Mouse (Mus musculus): ENCODE data around the gene Kif15. TPM values are rescaled to one million over a fixed set of nuclear protein-coding genes. Genes with fewer than 3 reads are reported as not detected.

Kif15 gene
- 59.3 and 60.1 TPM in 2 replicates for polyA plus RNA-seq (2015; fragmentation: Nextera tagmentation; extraction: Ambion mirVana)

DNA sequence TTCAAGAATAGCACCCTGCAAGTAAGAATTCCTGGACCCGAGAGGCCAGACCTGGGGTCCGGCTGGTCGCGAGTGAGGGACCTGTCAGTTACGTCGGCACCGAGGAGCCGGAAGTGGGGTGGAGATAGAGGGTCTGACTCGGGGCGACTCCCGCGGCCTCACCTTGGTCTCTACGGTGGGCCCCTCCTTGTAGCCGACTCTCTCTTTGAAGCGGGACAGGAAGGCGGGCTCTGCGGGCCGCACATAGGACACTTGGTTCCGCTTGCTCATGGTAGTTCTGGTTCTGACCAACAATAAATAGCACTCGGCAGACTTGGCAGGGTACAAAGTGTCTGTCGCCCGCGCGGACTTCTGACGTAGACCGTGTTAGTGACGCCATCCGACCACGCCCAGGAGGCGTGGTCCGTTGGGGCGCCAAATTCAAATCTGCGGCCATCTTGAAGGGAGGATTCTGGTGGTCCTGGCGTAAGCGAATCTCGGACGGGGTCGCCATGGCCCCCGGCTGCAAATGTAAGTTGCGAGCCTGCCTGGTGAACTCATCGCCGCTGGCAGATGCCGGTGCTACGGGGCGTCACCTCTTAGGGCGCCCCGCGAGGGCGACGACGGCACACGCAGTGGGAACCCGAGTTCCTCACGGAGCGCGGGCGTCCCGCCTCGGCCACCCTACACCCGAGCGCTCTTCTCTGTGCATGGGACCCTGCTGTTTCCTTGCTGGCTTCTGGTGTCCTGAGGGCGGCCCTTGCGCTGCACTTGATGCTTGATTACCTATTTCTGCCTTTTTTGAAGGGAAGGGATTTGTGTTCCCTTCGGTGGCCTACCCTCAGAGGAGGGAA, at the start of gene Kif15, which contains the start of gene 1110059G10Rik:
Kif15 (plus strand) TSS at position 404 of the 833 bp plus-strand sequence.
1110059G10Rik (minus strand) TSS at position 358 of the 833 bp plus-strand sequence.
- H3K4me2 ChIP-seq = peak within 1 kb of the TSS; percentile 64
- peaks cover 24% of the 10 kb centered on the region for H3K36me3 ChIP-seq
- no peaks in the 10 kb centered on the region for H3K9me3 ChIP-seq (replicated peaks)
- peak within 1 kb of the TSS; percentile 70 for H3K4me3 ChIP-seq (replicated peaks)
- peak; percentile 97 for ATAC-seq (replicated peaks; ENCODE audit: low FRiP score)
- H3K4me1 ChIP-seq = peaks cover 13% of the 10 kb centered on the region
- no peaks in the 10 kb centered on the region for H3K27me3 ChIP-seq
- WGBS = under 1% methylated on average over 64 of the region's 64 CpGs
- H3K27ac ChIP-seq = peak within 1 kb of the TSS; percentile 75
- peak within 1 kb of the TSS; percentile 72 for H3K9ac ChIP-seq

- Histone ChIP-seq H3K36me3 (peaks cover 3% of the 10 kb centered on the region), H3K9ac (no peak overlapping the region), H3K9me3 (replicated peaks) (0 out of 2 replicates have a peak, but pooled peaks cover under 1% of the 10 kb centered on the region), H3K4me2 (no peak overlapping the region), H3K4me1 (peaks cover 10% of the 10 kb centered on the region), H3K27me3 (no peaks in the 10 kb centered on the region), H3K4me3 (replicated peaks) (no peak overlapping the region), H3K27ac (no peak overlapping the region)
- 99% methylated on average over 2 of the region's 2 CpGs for WGBS
- no peak for ATAC-seq (replicated peaks; ENCODE audit: low FRiP score)
Measured at GRCm38 (mm10) chr9:122901047-122901446, 49.8 kb upstream of the Kif15 start.

DNA sequence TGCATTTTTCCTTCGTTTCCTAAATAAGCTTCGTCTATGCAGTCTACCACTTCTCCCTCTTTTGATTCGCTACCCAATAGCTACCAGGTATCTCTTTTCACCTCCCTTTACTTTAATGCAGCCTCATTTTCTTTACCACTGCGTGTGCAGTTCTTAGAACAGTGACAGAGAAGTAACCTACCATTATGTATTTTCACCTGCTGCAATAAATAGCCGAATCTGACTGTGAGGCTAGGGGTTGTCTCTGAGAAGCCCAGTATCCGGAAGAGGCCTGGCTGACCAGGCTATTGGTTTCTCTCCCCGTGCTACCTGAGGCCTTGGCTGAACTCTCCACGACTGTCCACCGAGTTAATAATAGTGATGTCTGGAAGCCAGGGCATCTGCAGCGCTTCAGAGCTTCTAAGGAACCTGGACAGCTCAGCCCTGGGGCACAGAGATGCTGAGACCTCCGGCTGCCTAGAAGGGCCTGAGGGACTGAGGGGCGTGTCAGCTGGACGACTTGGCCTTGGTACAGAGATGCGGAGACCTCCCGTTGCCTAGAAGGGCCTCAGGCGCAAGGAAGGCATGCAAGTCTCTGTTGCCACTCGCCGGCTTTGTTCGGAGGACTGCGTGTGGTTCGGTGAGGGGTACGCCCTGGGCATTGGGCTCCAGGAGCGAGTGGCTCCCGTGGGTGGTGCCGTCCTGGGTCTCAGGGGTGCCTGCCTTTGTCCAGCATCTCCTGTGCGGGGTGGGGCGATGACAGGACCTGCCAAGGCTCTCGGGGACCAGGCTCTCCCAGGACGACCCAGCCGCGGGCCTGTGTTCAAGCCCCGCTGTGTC, 47.9 kb upstream of the Kif15 start:
- H3K9me3 ChIP-seq (replicated peaks) = 0 out of 2 replicates have a peak, but pooled peaks cover 4% of the 10 kb centered on the region
- H3K36me3 ChIP-seq = peaks cover 11% of the 10 kb centered on the region
- H3K4me1 ChIP-seq = peaks cover 10% of the 10 kb centered on the region
- no peak overlapping the region for H3K27ac ChIP-seq
- H3K4me3 ChIP-seq (replicated peaks) = peak overlapping the region; percentile 70
- H3K27me3 ChIP-seq = no peaks in the 10 kb centered on the region
- peak overlapping the region; percentile 85 for H3K4me2 ChIP-seq
- peak overlapping the region; percentile 76 for H3K9ac ChIP-seq
- WGBS = 13% methylated on average over 32 of the region's 32 CpGs
- peak; percentile 99 for ATAC-seq (replicated peaks; ENCODE audit: low FRiP score)

- H3K27ac ChIP-seq = no peak overlapping the region
- no peak for ATAC-seq (replicated peaks; ENCODE audit: low FRiP score)
- peak overlapping the region; percentile 98; the same call in 1 of the 2 replicates for H3K9ac ChIP-seq
- peaks cover 17% of the 10 kb centered on the region; the same call in 1 of the 2 replicates for H3K27me3 ChIP-seq
- H3K4me1 ChIP-seq = peaks cover 4% of the 10 kb centered on the region
- no peaks in the 10 kb centered on the region for H3K9me3 ChIP-seq (replicated peaks)
- peaks cover 28% of the 10 kb centered on the region for H3K36me3 ChIP-seq
- peak overlapping the region; percentile 66 for H3K4me2 ChIP-seq
- WGBS = 22% methylated on average over 3 of the region's 3 CpGs
- H3K4me3 ChIP-seq (replicated peaks) = peak overlapping the region; percentile 91
Measured at GRCm38 (mm10) chr9:122922436-122922835, 28.4 kb upstream of the Kif15 start.

GRCm38 (mm10) chr9:122922936-122923381, 27.9 kb upstream of the Kif15 start, which contains the start of gene Zfp105:
Gene Zfp105, plus strand, starts transcription at chr9:122923072.
- WGBS = under 1% methylated on average over 43 of the region's 43 CpGs
- no peaks in the 10 kb centered on the region for H3K9me3 ChIP-seq (replicated peaks)

DNA sequence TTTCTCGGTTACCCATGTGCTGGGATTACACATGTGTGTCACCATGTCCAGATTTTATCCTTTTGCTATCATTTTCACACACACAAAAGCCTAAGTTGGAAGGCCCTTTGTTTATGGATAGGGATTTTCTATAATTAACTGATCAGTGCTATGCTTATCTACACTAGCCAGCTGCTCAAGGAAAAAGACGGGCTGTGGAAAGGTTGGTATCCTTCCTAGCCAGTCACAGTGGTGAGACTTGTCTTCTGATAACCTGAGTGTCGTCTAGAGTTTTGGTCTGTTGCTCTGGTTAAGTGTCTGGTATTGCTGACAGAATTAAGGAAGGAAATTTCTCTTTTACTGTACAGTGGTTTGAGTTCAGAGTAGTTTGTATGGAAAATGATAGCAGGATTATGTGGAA, 21.9 kb upstream of the Kif15 start:
- Histone ChIP-seq H3K4me1 (peaks cover under 1% of the 10 kb centered on the region), H3K9me3 (replicated peaks) (0 out of 2 replicates have a peak, but pooled peaks cover 5% of the 10 kb centered on the region), H3K9ac (no peak overlapping the region), H3K36me3 (peaks cover 80% of the 10 kb centered on the region), H3K4me3 (replicated peaks) (no peak overlapping the region), H3K4me2 (no peak overlapping the region), H3K27ac (no peak overlapping the region), H3K27me3 (no peaks in the 10 kb centered on the region)
- ATAC-seq (replicated peaks; ENCODE audit: low FRiP score) = no peak
- 92% methylated on average over 3 of the region's 3 CpGs for WGBS

More at GRCm38 (mm10) chr9:122922936-122923381, 27.9 kb upstream of the Kif15 start, which contains the start of gene Zfp105:
- Histone ChIP-seq H3K27me3 (peaks cover 17% of the 10 kb centered on the region; the same call in 1 of the 2 replicates), H3K9ac (peak within 1 kb of the TSS; percentile 98), H3K36me3 (peaks cover 33% of the 10 kb centered on the region), H3K4me2 (peak within 1 kb of the TSS; percentile 66), H3K4me1 (peaks cover 4% of the 10 kb centered on the region), H3K4me3 (replicated peaks) (peak within 1 kb of the TSS; percentile 91), H3K27ac (peak within 1 kb of the TSS; percentile 84)
- ATAC-seq (replicated peaks; ENCODE audit: low FRiP score) = peak; percentile 98

GRCm38 (mm10) chr9:122998406-122999192, 47.8 kb downstream of the Kif15 start:
- Histone ChIP-seq H3K27me3 (no peaks in the 10 kb centered on the region), H3K27ac (no peak overlapping the region), H3K9me3 (replicated peaks) (no peaks in the 10 kb centered on the region), H3K9ac (no peak overlapping the region), H3K4me1 (no peaks in the 10 kb centered on the region), H3K4me2 (no peak overlapping the region), H3K36me3 (peaks cover 90% of the 10 kb centered on the region), H3K4me3 (replicated peaks) (no peak overlapping the region)
- ATAC-seq (replicated peaks; ENCODE audit: low FRiP score) = no peak
- WGBS = 93% methylated on average over 10 of the region's 10 CpGs

DNA sequence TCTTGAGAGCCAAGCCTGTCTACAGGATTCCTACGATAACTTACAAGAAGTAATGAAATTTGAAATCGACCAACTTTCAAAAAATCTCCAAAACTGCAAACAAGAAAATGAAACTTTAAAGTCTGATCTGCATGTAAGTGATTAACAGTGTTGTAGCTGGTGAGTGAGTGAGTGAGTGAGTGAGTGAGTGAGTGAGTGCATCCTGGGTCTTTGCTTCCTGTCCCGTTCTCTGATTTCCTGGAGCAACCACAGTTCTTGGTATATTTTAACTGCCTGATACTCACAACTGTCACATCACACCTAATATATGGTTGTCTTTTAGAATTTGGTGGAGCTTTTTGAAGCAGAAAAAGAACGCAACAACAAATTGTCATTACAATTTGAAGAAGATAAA, 48.3 kb downstream of the Kif15 start:
- H3K36me3 ChIP-seq = peaks cover 89% of the 10 kb centered on the region
- WGBS = 97% methylated on average over 4 of the region's 4 CpGs

GRCm38 (mm10) chr9:123004718-123005117, 53.9 kb downstream of the Kif15 start:
- WGBS = no CpG with 5 or more reads among the region's 2 CpGs
- H3K9me3 ChIP-seq (replicated peaks) = no peaks in the 10 kb centered on the region
- H3K27ac ChIP-seq = no peak overlapping the region
- ATAC-seq (replicated peaks; ENCODE audit: low FRiP score) = no peak
- H3K4me2 ChIP-seq = no peak overlapping the region
- no peak overlapping the region for H3K4me3 ChIP-seq (replicated peaks)
- H3K4me1 ChIP-seq = no peaks in the 10 kb centered on the region
- H3K27me3 ChIP-seq = no peaks in the 10 kb centered on the region
- H3K36me3 ChIP-seq = peaks cover 94% of the 10 kb centered on the region
- no peak overlapping the region for H3K9ac ChIP-seq

More for the DNA sequence above, 48.3 kb downstream of the Kif15 start:
- Histone ChIP-seq H3K4me1 (no peaks in the 10 kb centered on the region), H3K9me3 (replicated peaks) (no peaks in the 10 kb centered on the region), H3K27me3 (no peaks in the 10 kb centered on the region), H3K4me3 (replicated peaks) (no peak overlapping the region), H3K27ac (no peak overlapping the region), H3K4me2 (no peak overlapping the region), H3K9ac (no peak overlapping the region)
- ATAC-seq (replicated peaks; ENCODE audit: low FRiP score) = no peak

DNA sequence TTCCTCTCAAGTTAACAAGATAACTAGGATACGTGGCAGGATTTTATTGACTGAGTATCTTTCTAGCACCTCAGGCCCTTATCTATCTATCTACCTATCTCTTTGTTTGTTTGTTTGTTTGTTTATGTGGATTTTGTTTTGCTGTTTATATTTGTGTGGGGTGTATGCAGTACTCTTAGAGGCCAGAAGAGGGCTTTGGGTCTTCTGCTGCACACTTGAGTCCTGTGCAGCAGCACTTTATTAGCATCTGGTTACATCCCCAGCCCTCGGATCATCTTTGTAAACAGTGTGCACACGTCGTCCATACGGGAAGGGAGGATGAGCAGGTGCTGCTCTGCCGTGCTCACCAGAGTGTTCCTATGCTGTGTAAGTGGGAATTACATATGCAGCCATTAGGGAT, 55.2 kb downstream of the Kif15 start:
- no peaks in the 10 kb centered on the region for H3K4me1 ChIP-seq
- H3K27ac ChIP-seq = no peak overlapping the region
- H3K9me3 ChIP-seq (replicated peaks) = no peaks in the 10 kb centered on the region
- no peaks in the 10 kb centered on the region for H3K27me3 ChIP-seq
- H3K4me3 ChIP-seq (replicated peaks) = no peak overlapping the region
- no peak overlapping the region for H3K4me2 ChIP-seq
- ATAC-seq (replicated peaks; ENCODE audit: low FRiP score) = no peak
- 77% methylated on average over 6 of the region's 6 CpGs for WGBS
- H3K9ac ChIP-seq = no peak overlapping the region
- H3K36me3 ChIP-seq = peaks cover 94% of the 10 kb centered on the region

DNA sequence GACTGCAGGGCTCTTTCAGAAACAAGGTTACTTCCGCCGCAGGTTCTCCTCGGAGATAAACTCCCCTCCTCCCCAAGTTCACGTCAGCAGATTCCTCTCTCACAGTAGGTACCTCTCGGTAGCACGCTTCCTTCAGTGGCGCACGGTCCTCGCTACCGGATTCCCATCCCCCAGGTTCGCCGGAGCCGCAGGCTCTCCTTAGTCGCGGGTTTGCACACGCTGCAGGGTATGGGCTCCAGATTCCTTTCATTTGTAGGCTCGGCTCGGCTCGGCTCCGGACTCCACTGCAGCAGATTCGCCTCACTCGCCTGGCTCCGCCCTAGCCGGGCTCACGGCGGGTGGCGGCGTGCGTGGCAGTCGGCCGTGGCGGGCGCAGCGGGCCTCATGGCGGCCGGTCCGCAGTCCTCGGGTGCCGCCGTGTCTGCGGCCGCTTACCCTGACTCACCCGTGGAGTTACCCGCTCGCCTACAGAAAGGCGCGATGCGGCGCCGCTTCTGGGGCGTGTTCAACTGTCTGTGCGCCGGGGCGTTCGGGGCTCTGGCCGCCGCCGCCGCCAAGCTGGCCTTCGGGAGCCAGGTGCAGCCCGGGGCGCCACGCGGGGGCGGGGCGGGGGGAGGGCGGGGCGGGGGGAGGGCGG, 70.3 kb downstream of the Kif15 start, which contains the start of gene Tmem42:
Tmem42 (plus strand) TSS at position 332 of the 637 bp plus-strand sequence.
- Histone ChIP-seq H3K27ac (peak within 1 kb of the TSS; percentile 94), H3K4me3 (replicated peaks) (peak within 1 kb of the TSS; percentile 76), H3K27me3 (no peaks in the 10 kb centered on the region), H3K9me3 (replicated peaks) (no peaks in the 10 kb centered on the region), H3K4me1 (peaks cover 19% of the 10 kb centered on the region), H3K9ac (peak within 1 kb of the TSS; percentile 73), H3K36me3 (peaks cover 26% of the 10 kb centered on the region), H3K4me2 (peak within 1 kb of the TSS; percentile 82)
- peak; percentile 99 for ATAC-seq (replicated peaks; ENCODE audit: low FRiP score)
- WGBS = under 1% methylated on average over 54 of the region's 69 CpGs
